Mouse (Mus musculus) thymus, adult 18-20 months (tissue): ENCODE results near the gene Exosc5.
A peak's percentile ranks its signal among the peaks of the same experiment; 100 is the strongest.

Source experiments
- DNase-seq, 2 experiments: peaks; one replicate each; pipeline ENCODE4 v3.0.0; 2022; ENCODE audit warnings: mixed read lengths in 2 of 2

The Exosc5 gene

DNA sequence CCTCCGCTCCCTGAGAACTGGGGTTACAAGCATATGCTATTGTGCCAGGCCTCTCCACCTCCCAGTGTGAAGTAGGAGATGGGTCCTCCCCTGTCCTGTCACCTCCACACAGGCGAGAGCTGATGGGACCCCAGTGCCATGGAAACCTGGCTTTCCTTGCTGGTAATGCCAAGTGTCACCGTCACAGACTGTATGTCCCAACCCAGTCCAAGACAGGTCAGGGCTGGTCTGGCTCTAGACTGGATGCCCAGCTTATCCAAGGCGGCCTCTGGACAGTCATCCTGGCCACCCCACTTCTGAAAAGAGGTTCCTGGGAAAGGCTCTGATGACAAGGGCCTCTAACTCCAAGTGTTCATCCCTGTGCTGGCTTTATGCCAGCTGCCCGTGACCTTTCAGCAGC lies 21.9 kb upstream of the Exosc5 start:
- DNase-seq = no peak

DNA sequence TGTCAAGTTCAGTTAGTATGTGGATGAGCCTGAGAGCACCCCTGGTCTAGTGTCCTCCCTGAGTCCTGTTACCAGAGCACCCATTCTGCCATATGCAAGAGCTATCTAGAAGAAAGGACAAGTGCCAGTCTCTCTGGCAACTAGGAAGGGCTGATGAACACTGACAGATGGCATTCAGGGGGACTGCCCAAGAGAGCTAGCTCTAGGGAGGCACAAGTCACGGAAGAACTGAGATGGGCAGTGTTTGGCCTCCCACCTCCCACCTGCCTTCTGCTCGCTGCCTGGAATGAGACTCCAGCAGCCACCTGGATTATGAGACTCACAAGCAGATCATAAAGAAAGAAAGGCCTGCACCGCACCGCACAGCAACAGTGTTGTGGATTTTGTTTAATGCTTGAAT lies 19.2 kb upstream of the Exosc5 start:
- no peak for DNase-seq

DNA sequence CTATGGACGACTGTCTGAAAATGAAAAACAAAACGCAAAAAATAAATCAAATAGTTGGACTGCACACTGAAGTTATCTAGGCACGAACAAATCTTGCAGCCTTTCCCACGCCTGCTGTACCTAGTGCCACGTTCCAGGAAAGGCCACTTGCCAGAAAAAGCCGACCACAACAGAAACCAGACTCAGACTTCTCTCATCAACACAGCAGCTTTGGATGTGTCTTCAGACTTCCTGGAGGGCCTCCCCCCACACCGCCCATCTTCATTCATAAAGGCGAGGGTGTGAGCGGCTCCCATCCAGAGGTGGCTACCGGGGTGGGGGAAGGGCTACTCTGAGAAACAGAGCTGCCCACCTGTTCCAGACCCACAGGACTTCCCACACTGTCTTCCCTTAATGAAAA lies 14.8 kb upstream of the Exosc5 start:
- no peak for DNase-seq

DNA sequence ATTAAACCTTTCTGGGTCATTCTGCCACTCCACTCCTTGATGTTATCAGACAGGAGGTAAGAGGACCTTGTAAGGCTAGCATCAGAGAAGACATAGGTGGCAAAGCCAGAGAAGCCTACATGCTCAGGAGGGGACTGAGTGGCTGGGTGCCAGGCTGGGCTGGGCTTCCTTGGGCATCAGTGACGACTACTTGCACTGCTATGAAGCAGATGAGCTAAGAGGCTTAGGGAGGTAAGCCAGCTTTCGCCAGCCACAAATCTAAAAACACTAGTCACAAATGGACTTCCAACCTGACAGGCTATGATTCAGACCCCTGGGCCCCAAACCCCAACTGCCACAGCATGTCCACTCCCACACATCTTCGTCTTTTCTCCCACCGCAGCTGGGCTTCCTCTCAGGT lies 14.3 kb upstream of the Exosc5 start:
- no peak for DNase-seq

DNA sequence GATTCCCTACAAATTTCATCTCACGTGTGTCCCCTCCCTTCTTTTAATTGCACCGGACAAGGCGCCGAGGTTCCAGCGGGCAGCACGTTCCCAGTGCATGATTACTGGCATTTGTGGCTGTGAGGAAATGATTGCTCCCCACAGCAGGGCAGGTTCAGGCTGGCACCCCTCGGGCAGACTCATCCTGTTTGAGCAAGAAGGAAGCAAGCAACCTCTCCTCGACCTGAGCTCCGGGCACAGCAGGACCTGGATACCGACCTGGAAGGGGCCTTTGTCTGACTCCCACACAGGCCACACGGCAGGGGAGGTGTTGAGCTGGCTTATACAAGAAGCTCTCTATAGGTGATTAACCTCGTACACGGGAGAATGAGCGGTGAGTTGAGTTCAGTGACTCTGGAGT lies 13.9 kb upstream of the Exosc5 start:
- no peak for DNase-seq

DNA sequence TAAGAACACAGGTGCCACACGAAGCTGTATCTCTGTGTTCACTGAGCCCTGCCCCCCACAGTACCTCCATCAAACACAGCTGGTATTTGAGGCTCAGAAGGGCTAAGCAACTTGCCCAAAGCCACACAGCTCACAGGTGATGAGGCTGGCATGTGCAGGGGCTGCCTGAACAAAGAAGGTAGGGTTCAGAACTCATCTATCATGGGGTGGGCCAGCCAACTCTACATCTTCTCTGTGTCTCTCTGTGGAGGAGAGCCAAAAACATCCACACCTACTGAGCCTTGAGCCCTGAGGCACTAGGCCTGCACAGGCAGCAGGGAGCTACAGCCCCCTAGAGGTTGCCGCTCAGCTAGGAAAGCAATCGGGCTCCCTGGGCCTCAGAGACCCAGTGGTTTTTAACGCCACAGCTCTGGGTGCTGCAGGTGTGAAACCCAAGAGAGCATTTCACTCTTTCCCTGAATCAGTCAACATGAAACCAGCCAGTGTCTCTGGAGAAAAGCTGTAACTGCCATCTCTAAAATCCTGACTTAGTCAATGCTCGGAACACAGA lies 11.3 kb upstream of the Exosc5 start:
- peak; percentile 70 to 84 for DNase-seq

DNA sequence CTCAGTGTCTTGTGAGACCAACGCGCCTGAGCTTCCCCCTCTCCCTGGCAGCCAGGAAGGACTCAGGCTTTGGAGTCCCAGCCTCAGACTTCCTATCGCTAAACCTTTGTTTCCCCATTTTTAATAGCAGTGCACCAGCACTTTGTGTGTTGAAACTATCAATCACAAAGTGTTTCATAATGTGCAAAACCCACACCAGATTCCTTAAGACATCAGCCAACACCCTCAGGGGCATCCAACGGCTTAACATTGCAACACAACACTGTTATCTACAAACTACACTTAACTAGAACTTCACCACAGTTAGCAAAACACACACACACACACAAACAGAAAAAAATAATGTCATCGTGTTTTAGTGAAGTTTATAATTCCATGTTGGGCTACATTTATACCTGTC lies 9.1 kb upstream of the Exosc5 start:
- DNase-seq = no peak

DNA sequence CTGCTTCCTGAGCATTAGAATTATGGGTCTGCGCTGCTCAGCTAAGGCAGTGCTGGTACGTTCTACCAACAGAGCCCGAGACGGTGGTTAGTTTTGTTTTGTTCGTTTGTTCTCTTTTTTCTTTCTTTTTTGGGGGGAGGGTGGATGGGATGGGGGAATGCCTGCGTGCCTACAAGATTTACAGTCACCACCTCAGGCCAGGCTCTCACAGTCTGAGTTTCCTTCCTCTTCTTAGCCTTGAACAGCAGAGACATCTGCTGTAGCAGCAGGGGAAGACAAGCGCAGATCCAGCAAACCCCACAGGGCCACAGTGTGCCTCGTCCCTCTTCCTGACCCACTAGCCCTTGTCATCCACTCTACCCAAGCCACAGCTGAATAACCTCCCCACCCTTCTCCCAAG lies 7.7 kb upstream of the Exosc5 start:
- DNase-seq = peak in 1 of 2 experiments; percentile 60

DNA sequence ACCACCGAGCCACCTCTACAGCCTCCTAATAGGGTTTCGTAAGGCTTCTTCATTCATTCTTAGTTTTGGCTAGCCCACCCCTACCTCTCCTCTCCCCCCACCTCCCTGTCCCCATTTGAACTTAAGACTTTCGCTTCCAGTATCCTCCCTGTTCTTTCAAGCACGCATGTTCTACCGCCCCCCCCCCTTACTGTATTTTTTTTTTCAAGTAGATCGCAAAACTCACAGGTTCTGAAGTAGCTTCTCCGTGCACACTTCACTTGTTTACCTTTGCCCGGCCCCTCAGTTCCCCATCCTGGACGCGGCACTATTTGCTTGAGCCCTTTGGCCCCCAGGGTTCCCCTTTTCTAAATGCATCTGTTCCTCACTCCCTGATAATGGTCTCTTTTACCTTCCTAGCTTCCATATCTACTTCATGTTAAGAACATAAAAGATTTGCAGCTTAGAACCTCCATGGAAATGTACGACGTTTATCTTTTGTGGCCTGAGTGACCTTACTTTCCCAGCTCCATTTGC lies 6.7 kb upstream of the Exosc5 start:
- no peak for DNase-seq

DNA sequence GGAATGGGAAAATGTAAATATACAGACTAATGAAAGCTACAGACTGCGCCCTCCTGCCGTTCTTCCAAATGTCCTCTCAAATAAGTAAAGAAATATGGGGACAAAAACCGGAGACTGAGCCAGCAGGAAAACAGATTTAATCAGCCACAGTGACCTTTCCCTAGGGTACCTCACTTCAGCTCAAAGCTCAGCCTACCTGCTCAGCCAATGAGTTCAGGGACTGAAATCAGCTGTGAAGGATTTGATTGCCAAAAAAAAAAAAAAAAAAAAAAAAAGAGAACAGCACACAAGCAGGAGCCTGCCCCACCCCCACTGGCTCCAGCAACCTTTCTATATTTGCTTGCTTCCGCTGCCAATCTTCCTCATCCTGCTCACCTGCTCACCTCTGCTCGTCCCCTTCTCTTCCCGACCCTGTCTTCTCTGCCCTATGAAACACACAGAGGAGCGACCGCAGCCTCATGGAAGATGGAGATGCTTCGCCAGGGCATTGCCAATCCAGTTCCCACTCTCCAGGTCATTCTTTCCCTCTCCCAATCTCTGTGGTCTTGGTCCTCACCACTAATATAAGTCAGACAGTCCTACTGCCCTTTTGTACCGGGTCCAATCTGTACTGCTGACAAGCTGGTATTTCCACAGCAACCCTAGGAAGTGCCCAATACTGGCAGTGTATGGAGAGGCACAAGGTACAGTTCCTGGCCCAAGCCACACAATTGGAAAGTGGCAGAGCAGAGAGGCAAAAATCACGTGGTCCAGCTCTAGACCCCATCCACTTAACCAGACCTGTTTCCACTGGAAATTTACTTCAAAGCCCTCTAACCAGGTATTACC lies 3.1 kb upstream of the Exosc5 start:
- DNase-seq = no peak

DNA sequence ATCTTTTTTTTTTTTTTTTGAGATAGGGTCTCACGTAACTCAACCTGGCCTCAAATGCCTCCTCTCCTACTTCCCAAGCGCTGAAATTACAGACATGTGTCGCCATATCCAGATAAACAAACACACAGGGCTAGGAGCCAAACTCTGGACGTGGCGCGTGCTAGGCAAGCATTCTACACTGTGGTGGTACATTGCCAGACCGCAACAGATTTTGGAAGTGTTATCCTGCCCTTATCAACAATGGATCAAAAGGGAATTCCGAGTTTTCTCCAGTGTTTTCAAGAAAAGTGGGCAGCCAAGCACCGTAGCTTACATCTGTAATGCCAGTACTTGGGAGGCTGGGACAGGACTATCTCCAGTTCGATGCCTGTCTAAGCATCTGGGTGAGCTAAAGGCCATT lies 1.2 kb upstream of the Exosc5 start:
- no peak for DNase-seq

DNA sequence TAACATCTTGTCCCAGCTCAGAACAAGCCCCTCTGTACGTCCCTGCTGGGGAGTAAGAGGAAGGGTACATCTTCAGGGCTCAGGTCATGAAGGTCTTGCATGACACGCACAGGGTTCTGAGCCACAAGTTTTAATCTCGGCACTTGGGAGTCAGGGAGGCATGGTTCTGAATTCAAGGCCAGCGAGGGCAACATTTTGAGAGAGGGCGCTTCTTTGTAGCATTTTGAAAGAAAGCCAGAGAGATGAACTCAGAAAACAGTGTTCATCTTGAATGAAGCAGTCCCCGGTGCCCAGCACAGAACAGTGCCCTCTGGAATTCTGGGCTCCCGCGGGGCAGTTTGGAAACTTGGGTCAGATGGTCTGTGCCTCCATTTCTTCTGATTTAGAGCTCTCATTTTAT lies 7.4 kb downstream of the Exosc5 start:
- no peak for DNase-seq

DNA sequence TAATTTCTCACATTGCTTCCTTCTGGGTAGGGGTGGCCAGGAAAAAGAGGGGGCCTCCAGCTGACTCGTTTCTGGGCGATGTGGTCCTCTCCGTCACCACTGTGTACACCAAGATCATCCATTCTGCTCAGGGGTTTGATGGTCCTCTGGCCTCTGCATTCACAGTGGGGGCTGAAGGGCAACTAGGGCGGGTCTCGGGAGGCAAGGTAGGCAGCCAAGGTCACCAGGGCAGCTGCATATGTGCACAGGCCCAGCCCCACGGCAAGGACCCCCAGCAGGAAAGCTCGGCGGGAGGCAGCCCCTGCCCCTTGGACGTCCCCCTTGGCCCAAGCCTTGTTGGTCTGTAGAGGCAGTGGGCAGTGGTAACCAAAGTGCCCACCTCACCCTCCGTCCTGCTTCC lies 10.2 kb downstream of the Exosc5 start:
- DNase-seq = no peak

DNA sequence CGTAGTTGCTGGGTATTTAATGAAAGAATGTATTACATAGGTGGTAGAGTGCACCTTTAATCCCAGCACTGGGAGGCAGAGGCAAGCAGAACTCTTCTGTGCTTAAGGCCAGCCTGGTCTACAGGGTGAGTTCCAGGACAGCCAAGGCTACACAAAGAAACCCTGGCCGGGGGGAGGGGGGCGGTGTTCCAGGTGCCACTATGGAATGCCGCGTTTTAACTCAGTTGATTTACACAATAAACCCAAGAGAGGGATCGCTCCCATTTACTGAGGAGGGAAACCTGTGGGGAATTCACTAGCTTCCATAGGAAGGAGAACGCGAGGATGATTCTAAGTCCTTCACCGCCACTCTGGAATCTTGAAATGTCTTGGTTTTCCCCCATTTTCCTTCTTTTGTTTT lies 10.7 kb downstream of the Exosc5 start:
- no peak for DNase-seq

DNA sequence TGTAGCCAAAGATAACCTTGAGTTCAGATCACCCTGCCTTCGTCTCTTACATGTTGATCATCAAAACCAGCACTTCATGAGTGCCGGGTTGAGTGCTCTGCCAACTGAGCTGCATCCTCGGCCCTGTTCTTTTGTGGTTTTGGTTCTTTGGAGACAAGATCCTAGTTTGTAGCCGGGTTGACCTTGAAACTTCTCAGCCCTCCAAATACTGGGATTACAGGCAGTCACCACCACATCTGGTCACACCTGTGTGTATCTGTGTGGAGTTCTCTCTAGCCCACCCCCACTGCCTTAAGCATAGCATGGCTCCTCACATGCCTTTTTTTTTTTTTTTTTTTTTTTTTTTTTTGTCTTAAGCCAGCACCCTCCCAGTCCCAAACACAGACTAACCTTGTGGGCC lies 11.1 kb downstream of the Exosc5 start:
- DNase-seq = no peak

DNA sequence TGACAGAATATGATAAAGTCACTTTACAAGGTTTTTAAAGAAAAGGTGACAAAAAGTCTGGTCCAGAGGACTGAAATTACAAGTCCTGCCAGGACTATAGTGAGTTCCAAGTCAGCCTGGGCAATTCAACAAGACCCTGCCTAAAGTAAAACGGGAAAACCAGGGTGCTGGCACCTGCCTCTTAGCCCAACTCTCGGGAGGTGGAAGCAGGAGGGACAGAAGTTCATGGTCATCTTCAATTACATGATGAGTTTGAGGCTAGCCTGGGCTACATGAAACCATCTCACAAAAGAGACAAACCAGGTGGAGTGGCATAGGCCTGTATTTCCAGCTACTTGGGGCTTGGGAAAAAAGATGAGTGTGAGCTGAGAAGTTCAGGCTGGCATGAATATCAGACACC lies 12.7 kb downstream of the Exosc5 start:
- DNase-seq = no peak

DNA sequence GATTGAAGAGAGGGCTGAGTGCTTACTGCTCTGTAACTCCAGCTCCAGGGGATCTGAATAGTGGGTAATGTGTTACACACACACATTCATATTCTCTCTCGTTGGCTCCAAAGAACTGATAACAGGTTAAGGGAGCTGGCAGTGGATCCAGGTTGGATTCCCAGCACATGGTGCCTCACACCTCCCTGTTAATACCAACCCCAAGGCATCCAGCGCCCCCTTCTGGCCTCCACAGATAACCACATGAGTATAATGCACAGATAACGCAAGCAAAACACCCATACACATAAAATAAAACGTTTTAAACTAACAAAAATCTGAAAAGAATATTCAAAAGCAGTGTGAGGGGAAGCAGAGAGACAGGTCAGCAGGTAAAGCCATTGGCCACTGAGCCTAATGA lies 13.5 kb downstream of the Exosc5 start:
- DNase-seq = no peak

DNA sequence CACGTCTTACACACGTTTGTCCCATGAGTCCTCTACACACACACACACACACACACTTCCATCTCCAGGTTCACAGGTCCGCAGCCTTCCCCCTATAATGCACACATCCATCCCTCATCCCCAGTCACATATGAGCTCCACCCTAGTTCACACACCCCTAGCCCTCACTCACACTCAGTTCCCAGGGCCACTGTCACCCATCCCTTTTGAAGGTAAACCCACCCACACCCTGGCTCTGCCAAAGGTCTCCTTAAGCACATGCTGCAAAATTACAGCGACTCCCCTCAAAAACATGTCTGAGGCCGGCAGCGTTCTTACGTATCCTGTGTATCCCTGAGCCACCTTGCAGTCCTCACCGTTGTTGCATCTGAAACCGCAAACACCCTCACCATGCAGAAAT lies 15.3 kb downstream of the Exosc5 start:
- no peak for DNase-seq

DNA sequence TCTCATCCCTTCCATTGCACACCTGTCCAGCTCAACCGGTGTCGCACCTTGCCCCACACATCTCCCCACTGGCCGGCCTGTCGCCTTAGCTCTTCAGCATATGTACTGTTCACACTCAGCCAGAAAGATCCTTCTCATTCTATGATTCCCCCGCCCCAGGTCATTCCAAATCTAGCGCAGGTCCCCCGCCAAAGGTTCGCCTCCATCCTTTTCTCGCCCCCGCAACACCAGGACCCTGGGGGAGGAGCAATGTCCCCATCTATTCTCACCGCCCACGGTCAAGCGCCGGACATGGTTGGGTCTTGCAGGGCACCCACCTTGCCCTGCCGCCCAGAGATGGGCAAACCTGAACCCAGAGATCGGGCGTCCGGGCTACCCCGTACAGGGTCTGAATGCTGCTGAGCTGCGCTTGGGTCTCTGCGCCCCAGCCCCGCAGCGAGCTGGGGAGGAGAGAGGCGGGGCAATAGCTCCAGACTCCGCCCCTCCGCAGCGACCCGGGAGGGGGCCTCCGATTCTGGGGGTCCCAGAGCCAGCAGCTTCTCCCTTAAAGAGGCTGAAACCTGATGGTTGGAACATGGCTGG lies 15.8 kb downstream of the Exosc5 start, which contains the start of gene Tmem91:
Gene Tmem91, minus strand, starts transcription at position 448 of the 582 bp plus-strand sequence.
- DNase-seq = no peak

DNA sequence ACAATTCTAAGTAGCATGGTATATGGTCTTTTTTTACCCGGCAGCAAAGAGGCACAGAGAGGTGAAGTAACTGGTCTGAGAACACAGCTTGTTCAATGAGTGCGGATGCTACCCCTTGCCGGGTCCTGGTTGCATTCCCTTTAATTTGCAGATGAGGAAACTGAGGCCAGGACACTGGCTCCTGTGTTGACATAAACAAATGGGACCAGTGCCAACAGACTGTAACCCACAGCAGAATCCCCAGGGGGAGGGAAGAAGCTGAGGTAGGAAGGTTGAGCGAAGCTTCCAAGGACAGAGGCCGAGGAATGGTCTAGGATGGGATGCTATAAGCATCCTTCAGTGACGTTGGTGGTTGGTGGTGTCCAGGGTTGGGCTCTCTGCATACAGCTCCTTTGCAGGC lies 16.4 kb downstream of the Exosc5 start:
- no peak for DNase-seq

DNA sequence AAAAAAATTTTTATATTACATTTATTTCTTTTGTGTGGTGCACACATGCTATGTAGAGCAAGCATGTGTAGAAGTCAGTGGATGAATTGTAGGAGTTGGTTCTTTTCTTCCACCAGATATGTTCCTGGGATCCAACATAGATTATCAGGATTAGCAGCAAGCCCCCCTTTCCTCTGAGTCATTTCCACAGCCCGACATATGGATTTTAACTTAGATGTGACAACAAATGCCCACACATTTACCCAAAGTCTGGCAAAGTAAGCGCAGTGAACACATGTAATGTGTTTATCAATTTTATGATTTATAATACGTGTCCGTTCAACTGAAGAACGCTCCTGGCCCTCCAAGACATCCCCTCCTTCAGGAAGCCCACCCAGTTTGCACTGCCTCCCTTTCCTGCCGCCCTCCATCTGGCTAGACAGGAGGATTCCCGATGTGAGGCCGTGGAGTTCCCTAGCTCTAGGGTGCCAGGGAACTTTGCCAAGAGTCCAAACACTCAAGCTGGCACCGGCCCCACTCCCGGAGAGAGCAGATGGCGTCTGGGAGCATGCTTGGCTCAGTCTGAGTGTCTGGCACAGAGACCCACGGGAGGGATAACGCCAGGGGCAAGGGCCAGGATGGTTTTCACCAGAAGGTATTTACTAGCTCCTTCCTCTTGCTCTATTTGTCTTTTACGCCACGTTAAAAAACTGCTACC lies 17.3 kb downstream of the Exosc5 start:
- no peak for DNase-seq

DNA sequence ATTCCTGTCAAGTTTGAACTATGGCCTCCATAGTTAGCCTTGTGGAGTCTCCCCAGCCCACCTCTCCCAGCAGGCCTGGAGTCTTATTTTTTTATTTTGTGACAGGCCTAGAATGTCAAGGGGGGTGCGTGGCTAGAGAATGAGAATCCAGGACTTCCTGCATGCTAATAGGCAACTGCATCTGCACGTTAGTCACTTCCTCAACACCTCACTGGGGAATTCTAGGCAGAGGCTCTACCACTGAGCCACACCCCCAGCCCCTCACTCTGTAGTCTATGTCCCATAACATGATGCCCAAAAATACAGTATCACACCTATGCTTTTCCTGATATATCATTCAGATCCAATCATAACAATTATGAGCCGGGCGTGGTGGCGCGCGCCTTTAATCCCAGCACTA lies 18.0 kb downstream of the Exosc5 start:
- DNase-seq = no peak

DNA sequence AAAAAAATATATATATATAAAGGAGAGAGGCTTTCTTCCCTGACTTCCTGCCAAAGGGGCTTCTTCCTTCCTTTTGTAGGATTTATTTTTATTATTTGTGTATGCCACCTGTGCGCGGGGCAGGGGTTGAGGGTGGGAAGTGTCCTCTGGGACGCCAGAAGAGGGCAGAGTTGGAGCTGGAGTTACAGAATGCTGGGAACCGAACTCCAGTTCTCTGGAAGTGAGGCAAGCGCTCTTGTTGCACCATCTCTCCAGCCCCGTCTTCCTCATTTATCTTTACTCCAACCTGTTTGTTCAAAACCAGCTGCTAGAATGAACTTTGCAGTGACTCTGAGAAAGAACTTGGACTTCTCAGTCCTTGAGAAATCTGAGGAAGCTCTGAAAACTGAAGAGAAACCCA lies 21.0 kb downstream of the Exosc5 start:
- no peak for DNase-seq
